Mouse (Mus musculus) lung, adult 2 months (tissue): Measurements from ENCODE around the gene Itga6. TPM values are rescaled to one million over a fixed set of nuclear protein-coding genes. Genes with fewer than 3 reads are reported as not detected.
"Not testable (repeated sequence)": the region's sequence is repeated elsewhere in the genome, so short reads cannot be mapped to it uniquely, and the experiment has no call there.

Experiments
- DNase-seq: peaks from one replicate; pipeline ENCODE4 v3.0.0; 2022
- H3K4me1 ChIP-seq: fragments of 200-500 bp; 2 replicates; pipeline ENCODE4 v1.6.1; 2011; ENCODE audit warnings: low read length; ENCODE audit not compliant: control insufficient read depth, insufficient read depth
- H3K4me3 ChIP-seq: fragments of 200-500 bp; replicated peaks from 2 replicates; pipeline ENCODE3; 2011; ENCODE audit warnings: low read depth, mild to moderate bottlenecking, control low read depth, low read length; ENCODE audit errors: extremely low read depth
- CTCF ChIP-seq: fragments of 200-500 bp; IDR thresholded peaks from 2 replicates; pipeline ENCODE4 v1.5.1; 2011; ENCODE audit warnings: mild to moderate bottlenecking, low read length, control low read depth; ENCODE audit not compliant: insufficient read depth
- POLR2A ChIP-seq: fragments of 200-500 bp; IDR thresholded peaks from 2 replicates; pipeline ENCODE4 v1.6.1; 2011; ENCODE audit warnings: low read depth, mild to moderate bottlenecking, control low read depth, low read length, borderline replicate concordance; ENCODE audit errors: extremely low read depth
- WGBS: fragments of 180-500 bp; shearing (Covaris S2); methylation state at CpG from one replicate; pipeline ENCODE4 v1.1.7; 2018; 5-methylcytosine and 5-hydroxymethylcytosine counted together
- polyA plus RNA-seq: library from polyadenylated mRNA; depleted of rRNA; stranded (reverse); fragments of >200 nt; gene quantifications from 2 replicates; pipeline ENCODE4 v1.2.3, GENCODE M21; 2012

Gene Itga6
- polyA plus RNA-seq, 1 experiment, result 45.2 TPM

GRCm38 (mm10) chr2:71852161-71852560 is 106.7 kb downstream of the Itga6 start:
- peak; percentile 25; the same call in 1 of the 2 replicates for TF ChIP-seq CTCF
- DNase-seq, result peak; percentile 38
- H3K4me1 ChIP-seq, H3K4me3 ChIP-seq: not testable (repeated sequence)
- WGBS, result 5% methylated on average over 7 of the region's 8 CpGs

- DNase-seq, result no peak
- Histone ChIP-seq H3K4me3 (no peak overlapping the region), H3K4me1 (no peaks in the 10 kb centered on the region)
- TF ChIP-seq POLR2A, result no peak
- TF ChIP-seq CTCF, result no peak
- 87% methylated on average over 5 of the region's 5 CpGs for WGBS
Observed at GRCm38 (mm10) chr2:71855076-71855475, 109.7 kb downstream of the Itga6 start.

GRCm38 (mm10) chr2:71863531-71864173 is 118.2 kb downstream of the Itga6 start:
- no peak for DNase-seq
- WGBS, result 64% methylated on average over 5 of the region's 5 CpGs
- no peak for TF ChIP-seq CTCF
- TF ChIP-seq POLR2A, result no peak
- Histone ChIP-seq H3K4me3 (no peak overlapping the region), H3K4me1 (peaks cover 19% of the 10 kb centered on the region)

- no peak for DNase-seq
- Histone ChIP-seq H3K4me1 (peaks cover 19% of the 10 kb centered on the region), H3K4me3 (no peak overlapping the region)
- 47% methylated on average over 3 of the region's 3 CpGs for WGBS
- no peak for TF ChIP-seq POLR2A
- no peak for TF ChIP-seq CTCF
Observed at GRCm38 (mm10) chr2:71865022-71865421, 119.6 kb downstream of the Itga6 start.

GRCm38 (mm10) chr2:71865935-71866334 is 120.5 kb downstream of the Itga6 start:
- 49% methylated on average over 3 of the region's 3 CpGs for WGBS
- no peak for DNase-seq
- Histone ChIP-seq H3K4me3 (no peak overlapping the region), H3K4me1 (peaks cover 19% of the 10 kb centered on the region)
- TF ChIP-seq CTCF (no peak), POLR2A (no peak)

DNA sequence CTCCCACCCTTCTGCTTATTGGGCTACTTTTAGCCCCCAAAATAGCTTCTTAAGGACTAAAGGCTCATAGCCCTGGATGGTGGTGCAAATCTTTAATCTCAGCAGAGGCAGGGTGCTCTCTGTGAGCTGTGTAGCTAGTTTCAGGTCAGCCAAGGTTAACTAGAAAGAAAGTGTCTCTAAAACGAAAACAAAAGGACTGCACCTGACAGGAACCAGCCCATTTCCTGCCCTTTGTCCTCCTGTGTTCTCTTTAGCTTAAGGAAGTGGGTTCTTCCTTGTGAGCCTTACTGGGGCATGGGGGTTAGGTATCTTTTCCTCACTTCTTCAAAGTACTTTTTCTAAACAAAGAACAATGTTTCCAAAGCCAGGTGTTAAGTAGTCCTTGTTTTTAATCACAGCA is 121.1 kb downstream of the Itga6 start:
- 13% methylated on average over 1 of the region's 1 CpGs for WGBS
- Histone ChIP-seq H3K4me1 (peaks cover 19% of the 10 kb centered on the region), H3K4me3 (no peak overlapping the region)
- TF ChIP-seq POLR2A (no peak), CTCF (no peak)
- no peak for DNase-seq

DNA sequence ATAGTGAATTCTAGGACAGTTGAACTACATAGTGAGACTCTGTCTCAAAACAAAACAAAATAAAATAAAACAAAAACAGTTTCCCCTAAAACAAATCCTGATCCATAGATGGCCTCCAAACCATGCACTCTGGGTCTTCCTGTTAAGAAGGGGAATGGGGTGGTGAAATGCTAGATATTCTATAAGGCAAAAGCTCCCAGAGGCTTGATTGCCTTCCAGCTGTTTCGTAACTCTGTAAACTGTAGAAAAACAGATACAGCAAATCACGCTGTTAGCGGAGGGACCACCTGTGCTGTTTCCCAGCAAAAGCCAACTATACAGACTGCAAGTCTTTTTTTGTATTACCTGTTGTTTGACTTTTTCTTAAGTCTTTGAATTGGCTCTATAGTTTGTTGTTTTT is 121.6 kb downstream of the Itga6 start:
- DNase-seq, result no peak
- WGBS, result 69% methylated on average over 3 of the region's 3 CpGs
- Histone ChIP-seq H3K4me1 (peaks cover 19% of the 10 kb centered on the region), H3K4me3 (no peak overlapping the region)
- TF ChIP-seq POLR2A, result no peak

DNA sequence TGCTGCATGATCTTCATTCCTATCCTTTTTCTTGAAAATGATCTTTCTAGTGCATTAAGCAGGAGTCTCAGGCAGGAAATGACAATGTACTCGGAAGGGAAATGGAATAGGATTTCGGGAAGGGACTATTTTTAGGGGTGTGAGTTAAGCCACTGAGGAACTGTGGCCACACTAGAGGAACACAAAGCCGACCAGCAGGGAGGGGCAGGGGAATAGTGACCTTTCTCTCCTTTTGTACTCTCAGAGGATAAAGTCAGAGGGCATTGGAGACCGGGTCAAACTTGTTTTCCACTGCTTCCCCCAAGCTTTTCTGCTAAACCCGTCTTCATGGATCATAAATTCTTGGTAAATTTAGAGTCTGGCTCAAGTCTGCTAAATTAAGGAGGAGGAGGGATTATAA is 122.1 kb downstream of the Itga6 start:
- H3K4me3 ChIP-seq, result no peak overlapping the region
- 22% methylated on average over 5 of the region's 5 CpGs for WGBS
- no peak for DNase-seq
- peaks cover 19% of the 10 kb centered on the region for H3K4me1 ChIP-seq
- TF ChIP-seq POLR2A, result no peak
- TF ChIP-seq CTCF, result no peak

DNA sequence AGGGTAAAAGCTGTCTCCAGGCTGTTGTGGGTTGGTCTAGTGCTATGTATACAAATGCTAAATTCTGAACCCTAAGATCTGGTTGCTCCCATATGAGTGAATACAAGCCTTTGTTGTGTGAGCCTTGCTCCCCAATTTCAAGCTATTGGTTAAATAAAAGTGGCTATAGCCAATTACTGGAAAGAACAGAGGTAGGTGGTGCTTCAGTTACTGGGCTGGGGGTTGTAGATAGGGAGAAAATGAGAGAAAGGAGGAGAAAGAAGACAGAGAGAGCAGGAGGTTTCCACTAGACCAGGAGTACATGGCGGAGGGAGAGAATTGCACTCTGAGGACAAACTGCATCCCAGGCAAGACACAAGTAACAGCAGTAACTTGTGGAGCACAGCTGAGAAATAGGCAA is 122.8 kb downstream of the Itga6 start:
- Histone ChIP-seq H3K4me3 (no peak overlapping the region), H3K4me1 (peaks cover 16% of the 10 kb centered on the region)
- TF ChIP-seq CTCF, result no peak
- no peak for TF ChIP-seq POLR2A
- DNase-seq, result no peak
- WGBS, result 100% methylated on average over 1 of the region's 1 CpGs

DNA sequence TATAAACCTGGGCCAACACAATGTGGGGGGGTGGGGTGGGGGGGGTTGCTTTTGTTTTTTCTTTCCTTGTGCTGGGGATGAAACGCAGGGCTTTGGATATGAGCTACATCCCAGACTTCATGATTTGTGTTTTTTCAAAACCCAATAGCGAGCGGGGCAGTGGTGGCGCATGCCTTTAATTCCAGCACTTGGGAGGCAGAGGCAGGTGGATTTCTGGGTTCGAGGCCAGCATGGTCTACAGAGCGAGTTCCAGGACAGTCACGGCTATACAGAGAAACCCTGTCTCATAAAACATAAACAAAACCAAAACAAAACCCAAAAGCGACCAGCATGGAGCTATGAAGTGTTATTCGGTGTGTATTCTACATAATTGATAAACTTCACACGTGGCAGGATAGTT is 126.7 kb downstream of the Itga6 start:
- no peak for DNase-seq
- Histone ChIP-seq H3K4me1 (peaks cover 6% of the 10 kb centered on the region; the same call in 1 of the 2 replicates), H3K4me3 (no peak overlapping the region)
- WGBS, result 71% methylated on average over 10 of the region's 10 CpGs
- no peak for TF ChIP-seq CTCF
- TF ChIP-seq POLR2A, result no peak
